Mouse (Mus musculus): ENCODE results near the gene Tmem120b. TPM values are rescaled to one million over a fixed set of nuclear protein-coding genes. Genes with fewer than 3 reads are reported as not detected.

The Tmem120b gene
- total and polyA plus RNA-seq, 3 experiments = 4.8 to 8.0 (median 6.2) TPM

DNA sequence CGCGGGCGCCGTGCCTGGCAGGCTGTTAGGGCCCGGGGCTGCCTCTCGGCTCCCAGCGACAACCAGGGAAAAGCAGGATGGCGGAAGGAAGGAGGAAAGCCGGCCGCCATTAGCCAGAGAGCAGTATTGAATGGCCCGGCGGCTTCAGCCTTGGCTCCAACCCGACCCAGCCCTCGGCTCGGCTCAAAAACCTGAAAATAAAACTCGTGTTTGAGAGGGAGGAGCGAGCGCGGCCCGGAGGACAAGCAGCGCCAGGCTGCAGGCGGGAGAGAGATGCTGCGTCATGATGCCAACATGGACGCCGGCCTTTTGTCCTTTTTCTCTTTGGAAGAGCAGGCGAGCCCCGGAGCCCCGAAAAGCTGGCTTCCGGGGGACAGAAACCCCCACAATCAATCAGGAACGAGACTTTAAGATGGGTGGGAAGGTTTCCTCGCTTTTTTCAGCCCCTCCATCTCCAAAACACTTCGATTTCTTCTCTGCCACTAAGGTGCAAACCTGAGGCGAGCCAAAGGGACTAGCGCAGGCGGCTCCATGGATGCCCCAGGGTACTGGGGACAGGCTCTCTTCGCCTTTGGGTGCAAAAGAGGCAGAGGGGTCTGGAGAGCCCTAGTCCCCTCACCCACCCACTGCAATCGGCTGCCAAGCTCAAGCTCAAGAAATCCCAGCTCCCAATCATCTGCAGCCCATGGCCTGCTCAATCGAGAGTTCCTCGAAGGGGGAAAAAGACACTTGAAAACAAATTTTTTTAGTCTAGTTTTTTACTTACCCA lies 70.9 kb downstream of the Tmem120b start:
- Histone ChIP-seq H3K9me3 (replicated peaks; ENCODE audit: low read length) (no peaks in the 10 kb centered on the region), H3K4me1 (ENCODE audit: control insufficient read depth in 1 of 2, insufficient read depth in 2 of 2) (peaks cover 10 to 38% of the 10 kb centered on the region in 2 experiments; a peak in 3 of 4 replicates), H3K4me2 (ENCODE audit: insufficient read depth, low read depth, poor library complexity, severe bottlenecking) (peak overlapping the region; percentile 92), H3K4me3 (replicated peaks in 1 of 3; ENCODE audit: low read depth in 2 of 3, low read length in 2 of 3, poor library complexity in 1 of 3) (peak overlapping the region; percentile 63 to 86 (median 76)), H3K36me3 (replicated peaks in 1 of 2; ENCODE audit: control insufficient read depth in 1 of 2, insufficient read depth in 1 of 2, low read length in 1 of 2) (peaks cover 21 to 38% of the 10 kb centered on the region in 2 experiments), H3K27ac (ENCODE audit: insufficient read depth, low read depth) (peak overlapping the region; percentile 99), H3K27me3 (replicated peaks) (no peaks in the 10 kb centered on the region), H3K79me2 (replicated peaks; ENCODE audit: control insufficient read depth, extremely low read depth, insufficient read depth, poor library complexity, severe bottlenecking) (peaks cover 52% of the 10 kb centered on the region), H3K9ac (ENCODE audit: insufficient read depth, low read depth) (peak overlapping the region; percentile 100)
- TF ChIP-seq CHD1 (IDR thresholded peaks at IDR 0.05; ENCODE audit: low read depth, low read length) = 0 out of 2 replicates have a peak, but pooled peaks have one; percentile 55
- peak; percentile 41 for TF ChIP-seq NELFE (IDR thresholded peaks at IDR 0.05; ENCODE audit: low read depth, low read length)
- peak; percentile 47 for TF ChIP-seq POLR2A (IDR thresholded peaks at IDR 0.05; ENCODE audit: low read depth, low read length)
- peak; percentile 53 for TF ChIP-seq TCF12 (IDR thresholded peaks at IDR 0.05; ENCODE audit: low read depth, low read length)
- no peak; the same call in 1 of the 2 replicates for TF ChIP-seq SIN3A (IDR thresholded peaks at IDR 0.05; ENCODE audit: low read length)
- 0 out of 2 replicates have a peak, but pooled peaks have one; percentile 51 for TF ChIP-seq MAZ (IDR thresholded peaks at IDR 0.05; ENCODE audit: low read depth, low read length)
- peak; percentile 40; the same call in 1 of the 2 replicates for TF ChIP-seq MYC (IDR thresholded peaks at IDR 0.05; ENCODE audit: low read depth, low read length)
- TF ChIP-seq CHD2 (IDR thresholded peaks at IDR 0.05; ENCODE audit: low read length) = 0 out of 2 replicates have a peak, but pooled peaks have one; percentile 44
- TF ChIP-seq MEF2A (IDR thresholded peaks at IDR 0.05; ENCODE audit: borderline replicate concordance, low read depth, low read length) = 0 out of 2 replicates have a peak, but pooled peaks have one; percentile 23
- TF ChIP-seq MXI1 (IDR thresholded peaks at IDR 0.05; ENCODE audit: low read depth, low read length) = peak; percentile 72
- no peak for TF ChIP-seq IRF4 (IDR thresholded peaks at IDR 0.05; ENCODE audit: low read depth, low read length)
- 0 out of 2 replicates have a peak, but pooled peaks have one; percentile 47 for TF ChIP-seq TBP (conservative IDR thresholded peaks at IDR 0.05; ENCODE audit: low read depth, low read length)
- 0 out of 2 replicates have a peak, but pooled peaks have one; percentile 62 for TF ChIP-seq MAX (IDR thresholded peaks at IDR 0.05; ENCODE audit: low read length)
- peak; percentile 74; the same call in 1 of the 2 replicates for TF ChIP-seq MAFK (IDR thresholded peaks at IDR 0.05; ENCODE audit: insufficient replicate concordance, low read length)
- peak; percentile 35 for TF ChIP-seq NRF1 (IDR thresholded peaks at IDR 0.05; ENCODE audit: low read depth, low read length)
- TF ChIP-seq ELF1 (IDR thresholded peaks at IDR 0.05; ENCODE audit: low read depth, low read length) = 0 out of 2 replicates have a peak, but pooled peaks have one; percentile 18
- 0 out of 2 replicates have a peak, but pooled peaks have one; percentile 27 for TF ChIP-seq KAT2A (IDR thresholded peaks at IDR 0.05; ENCODE audit: insufficient replicate concordance, low read length)
- no peak for TF ChIP-seq POLR2AphosphoS2 (IDR thresholded peaks at IDR 0.05; ENCODE audit: low read depth, low read length)
- no peak for TF ChIP-seq SMC3 (IDR thresholded peaks at IDR 0.05; ENCODE audit: low read depth, low read length)
- dilution Hi-C loops (cut with MboI; ENCODE audit: extremely low pct_ligation_motif_present, extremely low pct_unique_long_range_greater_than_20kb, low sequenced_read_pairs) = no loop called here
- DNase-seq (ENCODE audit: extremely low read depth) = no peak
- in situ Hi-C loops (cut with MboI; ENCODE audit: low pct_ligation_motif_present, low pct_unique_long_range_greater_than_20kb, low sequenced_read_pairs) = no loop called here

Measured in CH12.LX (cell line).